Mouse (Mus musculus): ENCODE measurements around the gene Gm15737. TPM values are rescaled to one million over a fixed set of nuclear protein-coding genes. Genes with fewer than 3 reads are reported as not detected.

Gene Gm15737
- polyA plus RNA-seq, 1 experiment, result not detected

DNA sequence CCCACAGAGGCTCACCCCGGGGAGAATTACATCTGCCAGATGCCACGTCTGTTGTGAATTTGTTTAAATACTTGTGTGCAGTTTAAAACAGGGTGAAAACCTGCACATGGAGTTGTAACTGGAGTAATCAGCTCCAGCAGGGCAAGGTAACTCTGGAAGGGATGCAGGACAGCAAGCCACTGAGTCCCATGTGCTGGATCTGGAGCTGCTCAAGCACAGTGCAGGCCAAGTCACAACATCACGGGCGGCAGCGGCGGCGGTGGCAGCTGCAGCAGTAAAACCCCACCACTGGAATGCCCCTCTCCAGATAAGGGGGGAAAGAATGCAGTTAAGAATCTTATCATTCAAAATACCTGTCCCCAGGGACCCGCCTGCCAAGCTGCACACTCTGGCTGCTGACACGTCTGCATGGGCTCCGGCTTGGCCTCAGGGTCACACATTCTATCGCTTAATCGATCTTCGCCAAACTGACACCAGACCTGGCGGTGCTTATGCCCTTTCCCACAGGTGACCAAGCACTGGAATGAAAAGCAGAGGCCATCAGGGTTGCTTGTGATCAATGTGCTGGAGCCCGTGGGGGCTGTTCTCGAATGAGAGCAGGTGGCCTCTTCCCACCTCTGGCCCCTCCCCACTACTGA lies 544 bp downstream of the Gm15737 start:
- no peak for TF ChIP-seq POLR2A (IDR thresholded peaks at IDR 0.05; ENCODE audit: insufficient read depth, low read depth, low read length)
- no peak for TF ChIP-seq CTCF (IDR thresholded peaks at IDR 0.05; ENCODE audit: insufficient read depth, low read depth, low read length)
- H3K4me3 ChIP-seq (ENCODE audit: insufficient read depth, low read depth, low read length), result no peak overlapping the region
- no peaks in the 10 kb centered on the region for H3K4me1 ChIP-seq (ENCODE audit: control insufficient read depth, insufficient read depth, low read length)
- H3K27ac ChIP-seq (ENCODE audit: insufficient read depth, low read depth, low read length), result no peak overlapping the region
- 87% methylated on average over 16 of the region's 16 CpGs for WGBS

DNA sequence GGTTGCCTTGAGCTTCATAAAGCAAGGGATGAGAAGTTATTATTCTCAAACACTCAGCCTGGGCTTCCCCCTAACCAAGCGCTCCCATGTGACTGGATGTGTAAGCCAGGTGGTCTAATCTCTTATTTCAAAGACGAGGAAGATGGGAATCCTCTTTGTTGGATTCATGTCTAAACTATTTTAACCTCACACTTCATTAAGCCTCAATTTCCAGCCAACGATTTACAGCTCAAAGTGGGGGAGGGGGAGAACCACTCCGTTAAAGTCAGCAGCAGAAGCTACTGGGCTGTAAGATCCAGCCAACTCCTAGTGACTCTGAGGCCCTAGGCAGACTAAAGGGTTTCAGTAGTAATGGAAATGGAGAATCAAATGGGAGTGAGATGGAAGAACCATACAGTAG lies 2.7 kb downstream of the Gm15737 start:
- Histone ChIP-seq H3K4me3 (ENCODE audit: insufficient read depth, low read depth, low read length) (no peak overlapping the region), H3K4me1 (ENCODE audit: control insufficient read depth, insufficient read depth, low read length) (no peaks in the 10 kb centered on the region), H3K27ac (ENCODE audit: insufficient read depth, low read depth, low read length) (no peak overlapping the region)
- whole genome bisulfite sequencing, result 60% methylated on average over 4 of the region's 4 CpGs
- TF ChIP-seq POLR2A (IDR thresholded peaks at IDR 0.05; ENCODE audit: insufficient read depth, low read depth, low read length), result no peak
- no peak for TF ChIP-seq CTCF (IDR thresholded peaks at IDR 0.05; ENCODE audit: insufficient read depth, low read depth, low read length)

DNA sequence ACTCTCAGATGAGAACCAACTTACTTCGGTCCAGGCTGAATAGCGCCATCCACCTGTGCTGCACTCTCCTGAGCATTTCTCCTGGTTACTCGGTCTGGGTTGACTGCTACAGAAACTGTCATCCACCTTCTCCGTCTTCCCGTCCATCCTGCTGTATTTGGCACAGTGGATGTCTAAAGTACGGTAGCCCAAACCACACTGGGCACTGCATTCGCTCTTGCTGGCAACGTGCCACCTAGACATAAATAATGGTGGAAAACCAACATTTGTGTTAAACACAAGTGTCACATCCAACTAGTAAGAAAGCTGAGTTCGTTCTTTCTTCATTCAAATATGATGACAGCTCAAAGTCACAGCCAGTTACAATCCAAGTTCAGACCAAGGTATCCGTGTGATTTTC lies 3.6 kb downstream of the Gm15737 start:
- no peak for TF ChIP-seq POLR2A (IDR thresholded peaks at IDR 0.05; ENCODE audit: insufficient read depth, low read depth, low read length)
- no peak for TF ChIP-seq CTCF (IDR thresholded peaks at IDR 0.05; ENCODE audit: insufficient read depth, low read depth, low read length)
- no peaks in the 10 kb centered on the region for H3K4me1 ChIP-seq (ENCODE audit: control insufficient read depth, insufficient read depth, low read length)
- 89% methylated on average over 10 of the region's 10 CpGs for WGBS
- no peak overlapping the region for H3K27ac ChIP-seq (ENCODE audit: insufficient read depth, low read depth, low read length)
- H3K4me3 ChIP-seq (ENCODE audit: insufficient read depth, low read depth, low read length), result no peak overlapping the region

DNA sequence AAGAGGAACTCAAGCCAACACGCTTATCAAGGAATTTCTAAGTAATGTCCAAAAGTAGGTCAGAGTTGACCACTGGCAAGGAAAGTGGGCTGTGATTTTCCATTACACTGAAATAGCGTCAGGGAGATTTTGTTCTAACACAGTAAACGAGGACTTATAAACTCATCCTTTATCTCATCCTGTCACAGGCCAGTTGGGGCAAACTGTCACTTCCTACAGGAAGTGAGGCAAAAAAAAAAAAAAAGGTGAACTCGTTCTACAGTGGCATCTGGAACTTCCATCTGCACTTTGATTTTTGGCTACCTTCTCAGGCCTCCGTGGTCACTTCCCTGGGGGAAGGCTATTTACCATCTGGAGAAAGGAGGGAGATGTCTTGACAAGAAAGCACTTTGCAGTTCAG lies 5.7 kb downstream of the Gm15737 start:
- no peaks in the 10 kb centered on the region for H3K4me1 ChIP-seq (ENCODE audit: control insufficient read depth, insufficient read depth, low read length)
- H3K27ac ChIP-seq (ENCODE audit: insufficient read depth, low read depth, low read length), result no peak overlapping the region
- WGBS, result 71% methylated on average over 5 of the region's 5 CpGs
- no peak for TF ChIP-seq CTCF (IDR thresholded peaks at IDR 0.05; ENCODE audit: insufficient read depth, low read depth, low read length)
- no peak for TF ChIP-seq POLR2A (IDR thresholded peaks at IDR 0.05; ENCODE audit: insufficient read depth, low read depth, low read length)
- no peak overlapping the region for H3K4me3 ChIP-seq (ENCODE audit: insufficient read depth, low read depth, low read length)

DNA sequence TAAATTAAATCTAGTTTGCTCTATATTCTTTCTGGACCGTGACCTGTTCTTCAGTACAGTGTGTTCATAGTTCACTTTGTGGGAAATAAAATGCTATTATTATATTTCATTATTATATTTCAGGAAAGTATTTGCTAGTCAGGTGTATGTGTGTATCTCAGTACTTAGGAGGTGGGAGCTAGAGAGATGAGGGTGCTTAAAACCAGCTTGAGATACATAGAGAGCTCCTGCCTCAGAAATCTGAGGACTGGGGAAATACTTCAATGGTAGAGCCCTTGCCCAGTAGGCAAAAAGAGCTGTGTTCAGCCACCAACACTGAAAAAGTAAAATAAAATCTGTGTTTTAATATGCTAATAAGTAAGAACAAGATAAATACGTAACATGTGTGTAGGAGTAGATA lies 6.2 kb downstream of the Gm15737 start:
- 90% methylated on average over 2 of the region's 2 CpGs for WGBS
- H3K27ac ChIP-seq (ENCODE audit: insufficient read depth, low read depth, low read length), result no peak overlapping the region
- TF ChIP-seq CTCF (IDR thresholded peaks at IDR 0.05; ENCODE audit: insufficient read depth, low read depth, low read length), result no peak
- TF ChIP-seq POLR2A (IDR thresholded peaks at IDR 0.05; ENCODE audit: insufficient read depth, low read depth, low read length), result no peak
- no peaks in the 10 kb centered on the region for H3K4me1 ChIP-seq (ENCODE audit: control insufficient read depth, insufficient read depth, low read length)
- H3K4me3 ChIP-seq (ENCODE audit: insufficient read depth, low read depth, low read length), result no peak overlapping the region

DNA sequence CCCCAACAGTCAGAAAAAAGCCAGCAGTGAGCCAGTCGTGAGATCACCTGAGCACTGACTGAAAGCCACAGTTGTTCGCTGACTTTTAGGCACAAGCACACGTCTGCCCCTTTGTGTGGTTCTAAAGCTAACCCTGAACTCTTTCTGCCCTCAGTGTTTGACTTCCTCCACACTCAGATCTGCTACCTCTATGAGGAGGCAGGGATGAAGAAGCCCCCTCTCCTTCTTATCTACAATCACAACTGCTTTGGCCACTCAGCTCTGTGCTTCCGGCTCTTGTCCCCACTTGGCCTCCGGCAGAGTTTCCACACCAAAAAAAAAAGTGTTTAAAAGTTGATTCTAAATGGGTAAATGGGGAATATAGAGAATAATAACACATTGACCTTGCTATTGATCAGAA lies 7.0 kb downstream of the Gm15737 start:
- H3K4me1 ChIP-seq (ENCODE audit: control insufficient read depth, insufficient read depth, low read length), result no peaks in the 10 kb centered on the region
- TF ChIP-seq CTCF (IDR thresholded peaks at IDR 0.05; ENCODE audit: insufficient read depth, low read depth, low read length) (no peak), POLR2A (IDR thresholded peaks at IDR 0.05; ENCODE audit: insufficient read depth, low read depth, low read length) (no peak)
- no peak overlapping the region for H3K4me3 ChIP-seq (ENCODE audit: insufficient read depth, low read depth, low read length)
- 84% methylated on average over 5 of the region's 5 CpGs for WGBS
- H3K27ac ChIP-seq (ENCODE audit: insufficient read depth, low read depth, low read length), result no peak overlapping the region

DNA sequence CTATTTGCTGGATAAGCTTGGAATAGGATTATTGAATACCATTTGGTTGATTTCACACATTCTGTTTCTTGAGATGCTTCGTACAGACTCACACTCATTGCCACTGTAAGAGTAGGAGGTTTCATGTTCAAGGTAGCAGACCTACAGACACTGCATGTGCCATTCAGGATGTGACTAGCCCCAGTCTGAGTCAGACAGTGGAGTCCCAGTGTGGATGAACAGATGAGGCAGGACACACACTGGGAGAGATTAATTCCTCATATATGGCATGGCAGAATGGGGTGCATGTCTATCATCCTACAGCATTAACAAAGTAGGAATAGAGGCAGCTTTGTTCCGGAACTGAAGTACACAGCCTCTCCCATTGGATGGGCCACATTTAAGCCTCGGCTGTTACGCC lies 8.1 kb downstream of the Gm15737 start:
- H3K4me1 ChIP-seq (ENCODE audit: control insufficient read depth, insufficient read depth, low read length), result no peaks in the 10 kb centered on the region
- TF ChIP-seq POLR2A (IDR thresholded peaks at IDR 0.05; ENCODE audit: insufficient read depth, low read depth, low read length) (no peak), CTCF (IDR thresholded peaks at IDR 0.05; ENCODE audit: insufficient read depth, low read depth, low read length) (no peak)
- 92% methylated on average over 4 of the region's 4 CpGs for WGBS
- no peak overlapping the region for H3K27ac ChIP-seq (ENCODE audit: insufficient read depth, low read depth, low read length)
- H3K4me3 ChIP-seq (ENCODE audit: insufficient read depth, low read depth, low read length), result no peak overlapping the region

DNA sequence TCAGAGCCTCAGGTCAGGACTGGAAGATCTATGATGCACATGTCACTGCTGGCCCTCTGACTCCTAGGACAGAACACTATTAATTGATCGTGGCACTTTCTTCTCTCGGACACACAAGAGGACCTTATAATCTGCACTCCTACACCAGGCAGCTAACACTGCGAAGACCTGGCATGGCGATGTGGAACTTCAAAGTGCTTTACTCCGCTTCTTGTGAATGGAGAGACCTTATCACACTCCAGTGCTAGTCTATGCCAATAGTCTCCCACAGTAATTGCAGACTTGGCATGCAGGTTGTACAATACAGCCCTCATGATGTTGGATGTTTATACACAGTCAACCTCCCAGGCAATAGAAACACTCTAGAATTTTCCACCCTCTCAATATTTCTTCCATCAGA lies 9.6 kb downstream of the Gm15737 start:
- no peak for TF ChIP-seq CTCF (IDR thresholded peaks at IDR 0.05; ENCODE audit: insufficient read depth, low read depth, low read length)
- no peak for TF ChIP-seq POLR2A (IDR thresholded peaks at IDR 0.05; ENCODE audit: insufficient read depth, low read depth, low read length)
- H3K4me1 ChIP-seq (ENCODE audit: control insufficient read depth, insufficient read depth, low read length), result peaks cover 3% of the 10 kb centered on the region; the same call in 1 of the 2 replicates
- H3K4me3 ChIP-seq (ENCODE audit: insufficient read depth, low read depth, low read length), result no peak overlapping the region
- H3K27ac ChIP-seq (ENCODE audit: insufficient read depth, low read depth, low read length), result no peak overlapping the region
- WGBS, result 86% methylated on average over 5 of the region's 5 CpGs

DNA sequence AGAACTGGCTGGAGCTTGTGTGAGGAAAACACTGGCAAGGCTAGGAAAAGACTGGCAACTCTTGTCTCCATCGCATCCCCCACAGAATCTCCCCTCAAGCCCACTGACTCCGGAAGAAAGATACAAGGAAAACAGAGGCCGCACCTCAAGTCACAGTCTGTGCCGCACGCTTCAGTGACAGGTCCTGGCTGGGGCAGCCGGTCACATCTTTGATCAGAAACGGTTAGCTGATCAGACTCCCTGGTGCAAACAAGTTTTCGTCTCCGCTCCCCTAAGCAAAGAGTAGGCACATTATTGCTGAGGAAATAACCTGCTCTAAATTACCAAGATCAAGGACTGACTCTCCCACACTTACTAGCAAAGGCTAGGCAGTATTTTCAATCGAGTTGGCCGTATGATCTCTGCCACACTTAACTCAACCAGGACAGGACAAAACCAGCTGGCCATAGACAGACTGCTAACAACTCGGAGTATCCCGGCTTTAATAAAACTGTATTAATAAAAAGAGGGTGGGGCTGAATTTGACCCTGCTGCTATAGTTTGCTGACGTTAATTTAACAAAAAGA lies 10.6 kb downstream of the Gm15737 start:
- WGBS, result 92% methylated on average over 14 of the region's 14 CpGs
- no peak overlapping the region for H3K27ac ChIP-seq (ENCODE audit: insufficient read depth, low read depth, low read length)
- TF ChIP-seq CTCF (IDR thresholded peaks at IDR 0.05; ENCODE audit: insufficient read depth, low read depth, low read length) (no peak), POLR2A (IDR thresholded peaks at IDR 0.05; ENCODE audit: insufficient read depth, low read depth, low read length) (no peak)
- peaks cover 3% of the 10 kb centered on the region; the same call in 1 of the 2 replicates for H3K4me1 ChIP-seq (ENCODE audit: control insufficient read depth, insufficient read depth, low read length)
- no peak overlapping the region for H3K4me3 ChIP-seq (ENCODE audit: insufficient read depth, low read depth, low read length)

All from olfactory bulb, adult 2 months (tissue).